Mouse (Mus musculus): ENCODE measurements around the gene Cpn1. TPM values are rescaled to one million over a fixed set of nuclear protein-coding genes. Genes with fewer than 3 reads are reported as not detected.

The Cpn1 gene
- total RNA-seq (2023), result not detected

DNA sequence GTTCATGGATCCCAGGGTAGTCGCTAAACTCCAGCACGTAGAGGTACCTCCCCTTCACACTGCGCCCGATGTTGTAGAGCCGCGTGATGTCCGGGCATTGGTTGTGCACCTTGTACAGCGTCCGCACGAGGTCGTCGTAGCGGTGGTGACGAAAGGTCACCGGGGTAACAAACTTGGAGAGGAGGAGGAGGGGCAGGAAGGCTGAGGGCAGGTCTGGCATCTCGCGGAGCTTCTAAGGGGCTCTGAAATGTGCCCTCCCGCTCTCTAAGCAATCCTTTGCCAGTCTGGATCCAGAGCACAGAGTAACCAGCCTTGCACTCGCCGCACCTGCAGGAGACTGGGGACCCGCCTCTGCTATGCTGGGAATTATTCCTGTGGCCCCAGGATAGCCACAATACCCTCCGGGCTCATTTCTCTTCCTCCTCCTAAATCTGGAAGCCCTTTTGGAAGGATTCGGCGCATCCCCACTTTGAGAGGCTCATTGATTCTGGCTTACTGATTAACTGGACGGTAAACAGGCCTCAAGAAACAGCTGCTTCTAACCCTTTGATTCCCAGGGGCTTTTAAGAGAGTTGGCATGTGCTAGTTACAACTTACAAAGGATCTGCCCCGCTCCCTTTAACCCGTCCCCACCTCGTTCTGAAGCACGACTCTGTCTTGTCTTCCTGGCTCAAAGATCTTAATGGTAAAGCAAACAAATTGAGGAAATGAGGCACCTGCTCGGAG, at the start of gene Cpn1:
Cpn1 (minus strand) TSS at position 488 of the 726 bp plus-strand sequence.

GRCm38 (mm10) chr19:44028972-44029371, 42.6 kb upstream of the Cpn1 start, which contains the start of gene Cyp2c23:
Cyp2c23 (minus strand) TSS chr19:44029208.

DNA sequence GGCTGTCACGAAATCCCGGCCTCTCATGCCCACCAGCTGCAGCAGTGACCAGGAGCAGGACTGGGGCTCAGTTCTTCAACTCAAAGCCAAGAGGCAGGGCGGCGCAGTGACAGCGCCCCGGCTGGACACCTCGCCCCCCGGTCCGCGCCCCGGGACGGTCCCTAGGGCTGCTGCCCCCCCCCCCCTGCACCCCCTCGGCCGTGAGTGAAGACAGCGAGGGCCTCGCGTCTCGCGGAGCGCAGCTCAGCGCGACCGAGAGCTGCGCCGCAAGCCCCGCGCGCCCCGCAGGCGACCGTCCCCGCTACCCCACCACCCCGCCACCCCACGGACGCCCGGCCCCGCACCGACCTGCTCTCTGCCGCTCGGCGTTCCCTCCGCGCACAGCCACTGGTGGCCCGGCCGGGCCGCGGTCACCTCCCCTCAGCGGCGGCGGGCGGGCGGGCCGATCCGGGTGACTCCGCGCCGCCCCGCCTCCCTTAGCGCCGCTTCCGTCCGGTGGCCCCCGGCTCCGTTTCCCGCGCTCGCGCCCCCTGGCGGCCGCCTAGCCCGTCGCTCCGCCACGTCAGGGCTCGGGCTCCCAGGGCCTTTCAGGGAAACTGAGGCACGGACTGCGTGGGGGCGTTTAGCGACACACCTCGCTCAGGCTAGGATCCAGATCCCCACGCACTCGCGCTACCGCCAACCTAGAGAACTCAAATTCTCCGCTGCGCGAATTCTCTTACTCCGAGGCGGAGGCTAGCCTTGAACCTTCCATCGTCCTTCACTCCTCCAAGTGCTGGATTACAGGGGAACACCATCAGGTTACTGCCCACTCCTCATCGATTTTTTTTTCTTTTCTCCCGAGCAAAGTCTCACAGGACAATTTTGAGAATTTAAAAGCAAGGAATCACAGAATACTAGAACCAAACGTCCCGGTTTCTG, 46.3 kb downstream of the Cpn1 start, which contains the start of gene Dnmbp:
Dnmbp (minus strand) TSS at position 423 of the 921 bp plus-strand sequence.

Other genes with a start within 250 kb of the Cpn1 start
- 1 to 10 TPM; 8.3 to 9.1 TPM for gene Cutc, start 233.6 kb downstream of the Cpn1 start, total RNA-seq (2023)
- 10 to 100 TPM; 13.2 to 13.3 TPM for gene Cox15, start 233.6 kb downstream of the Cpn1 start, total RNA-seq (2023)
- 1 to 10 TPM in 1 of 2 experiments, under 1 TPM in 1; 0.75 to 2.3 TPM for gene Abcc2, start 204.4 kb downstream of the Cpn1 start, total RNA-seq (2023)
- gene Dnmbp, start 46.4 kb downstream of the Cpn1 start, total RNA-seq (2023), result 10 to 100 TPM; 18.9 to 19.0 TPM
- not detected for gene Cyp2c23, start 42.7 kb upstream of the Cpn1 start, total RNA-seq (2023)
- 10 to 100 TPM; 31.6 to 34.9 TPM for gene Erlin1, start 83.2 kb upstream of the Cpn1 start, total RNA-seq (2023)
- 10 to 100 TPM; 37.8 to 38.4 TPM for gene Chuk, start 120.9 kb upstream of the Cpn1 start, total RNA-seq (2023)
- 10 to 100 TPM in 1 of 2 experiments, 1 to 10 TPM in 1; 9.9 to 14.3 TPM for gene Cwf19l1, start 149.3 kb upstream of the Cpn1 start, total RNA-seq (2023)
- gene Bloc1s2, start 159.9 kb upstream of the Cpn1 start, total RNA-seq (2023), result 10 to 100 TPM; 46.0 to 47.8 TPM
- not detected for gene Pkd2l1, start 205.9 kb upstream of the Cpn1 start, total RNA-seq (2023)
- gene Scd3, start 216.7 kb upstream of the Cpn1 start, total RNA-seq (2023), result not detected